Mouse (Mus musculus) liver, postnatal 0 days (tissue): ENCODE data around the gene Tmem14a.

ENCODE experiments used
- CTCF ChIP-seq: sonication (generic); IDR thresholded peaks from 2 replicates; pipeline ENCODE4 v1.5.1; 2016; ENCODE audit warnings: antibody characterized with exemption, low read depth
- EP300 ChIP-seq: IDR thresholded peaks from 2 replicates; pipeline ENCODE4 v1.6.1; 2016; ENCODE audit warnings: antibody characterized with exemption, low read depth, mild to moderate bottlenecking

- no peak for TF ChIP-seq CTCF
- no peak for TF ChIP-seq EP300
These were observed 26.1 kb downstream of the Tmem14a start for GRCm38 (mm10) chr1:21244290-21244960.
